Mouse (Mus musculus) limb, embryonic 10.5 days (tissue): ENCODE results near the gene Atp11a. TPM values are rescaled to one million over a fixed set of nuclear protein-coding genes. Genes with fewer than 3 reads are reported as not detected.

Source experiments
- DNase-seq: peaks from one replicate; pipeline ENCODE4 v3.0.0-alpha.2; 2017; ENCODE audit warnings: low spot score
- H3K27ac ChIP-seq: fragments of 300-500 bp; sonication (generic); 2 replicates; pipeline ENCODE4 v1.5.1; 2016; ENCODE audit warnings: mild to moderate bottlenecking
- H3K27me3 ChIP-seq: fragments of 300-500 bp; sonication (generic); 2 replicates; pipeline ENCODE4 v1.6.1; 2016; ENCODE audit warnings: low read depth, mild to moderate bottlenecking; ENCODE audit not compliant: poor library complexity, severe bottlenecking
- H3K36me3 ChIP-seq: fragments of 300-500 bp; sonication (generic); 2 replicates; pipeline ENCODE4 v1.6.1; 2016; ENCODE audit warnings: mild to moderate bottlenecking, moderate library complexity
- H3K4me1 ChIP-seq: fragments of 300-500 bp; sonication (generic); 2 replicates; pipeline ENCODE4 v1.6.1; 2016
- H3K4me3 ChIP-seq: fragments of 300-500 bp; sonication (generic); 2 replicates; pipeline ENCODE4 v1.5.1; 2016; ENCODE audit warnings: mild to moderate bottlenecking, moderate library complexity
- H3K9me3 ChIP-seq: fragments of 300-500 bp; sonication (generic); replicated peaks from 2 replicates; pipeline ENCODE4 v1.6.1; 2016; ENCODE audit warnings: mild to moderate bottlenecking
- WGBS: fragments of 180-500 bp; shearing (Covaris S2); methylation state at CpG from one replicate; pipeline ENCODE4 v1.1.7; 2016; 5-methylcytosine and 5-hydroxymethylcytosine counted together
- polyA plus RNA-seq: library from polyadenylated mRNA; unstranded; fragments of >200 nt; fragmentation: Nextera tagmentation; extraction: Ambion mirVana; gene quantifications from 2 replicates; pipeline ENCODE4 v1.2.1, GENCODE M21; 2016

The Atp11a gene
- polyA plus RNA-seq, 1 experiment from 2014 or later: 10.8 TPM

DNA sequence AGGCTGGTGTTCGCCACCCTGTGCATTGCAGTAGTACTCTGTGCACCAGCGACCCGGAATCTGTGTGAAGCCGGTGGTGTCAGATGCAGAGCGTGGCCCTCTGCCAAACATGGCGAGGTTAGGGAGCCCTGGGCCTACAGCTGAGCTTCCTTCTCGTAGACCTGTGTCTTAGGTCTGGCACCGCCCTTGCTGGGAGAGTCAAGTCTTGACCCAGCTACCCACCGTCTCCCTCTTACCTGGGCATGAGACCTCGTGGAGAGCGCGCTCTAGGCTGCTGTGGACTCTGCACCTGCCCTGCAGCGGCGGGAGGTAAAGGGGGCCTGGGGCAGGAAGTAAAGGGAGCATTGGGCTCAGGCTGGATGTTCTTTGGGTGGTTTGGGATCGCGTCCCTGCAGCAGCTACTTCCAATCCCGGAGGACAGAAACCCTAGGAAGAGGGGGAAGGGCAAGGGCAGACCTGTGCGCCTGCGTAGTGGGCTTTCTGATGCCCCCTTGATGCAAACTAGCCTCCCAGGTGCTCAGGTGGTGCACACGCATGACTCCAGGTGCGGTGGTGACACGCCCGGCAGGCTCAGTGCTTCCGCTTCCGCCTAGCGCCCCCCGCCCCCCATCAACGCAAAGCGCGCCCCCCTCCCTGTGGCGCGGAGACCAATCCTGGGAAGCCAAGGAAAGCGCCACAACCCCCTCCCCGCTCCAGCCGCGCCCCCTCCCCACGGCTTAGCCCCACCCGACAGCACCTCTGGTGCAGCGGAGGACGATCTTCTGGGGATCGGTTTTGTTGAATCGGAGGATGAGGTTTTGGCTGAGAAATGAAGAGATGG, 158.6 kb downstream of the Atp11a start:
- peak overlapping the region; percentile 68 for H3K4me3 ChIP-seq
- no peaks in the 10 kb centered on the region for H3K9me3 ChIP-seq
- H3K27ac ChIP-seq: peak overlapping the region; percentile 81
- WGBS: 17% methylated on average over 42 of the region's 42 CpGs
- peaks cover 11% of the 10 kb centered on the region; the same call in 1 of the 2 replicates for H3K27me3 ChIP-seq
- H3K4me1 ChIP-seq: peaks cover 32% of the 10 kb centered on the region
- peak; percentile 79 for DNase-seq
- H3K36me3 ChIP-seq: peaks cover 9% of the 10 kb centered on the region; the same call in 1 of the 2 replicates

DNA sequence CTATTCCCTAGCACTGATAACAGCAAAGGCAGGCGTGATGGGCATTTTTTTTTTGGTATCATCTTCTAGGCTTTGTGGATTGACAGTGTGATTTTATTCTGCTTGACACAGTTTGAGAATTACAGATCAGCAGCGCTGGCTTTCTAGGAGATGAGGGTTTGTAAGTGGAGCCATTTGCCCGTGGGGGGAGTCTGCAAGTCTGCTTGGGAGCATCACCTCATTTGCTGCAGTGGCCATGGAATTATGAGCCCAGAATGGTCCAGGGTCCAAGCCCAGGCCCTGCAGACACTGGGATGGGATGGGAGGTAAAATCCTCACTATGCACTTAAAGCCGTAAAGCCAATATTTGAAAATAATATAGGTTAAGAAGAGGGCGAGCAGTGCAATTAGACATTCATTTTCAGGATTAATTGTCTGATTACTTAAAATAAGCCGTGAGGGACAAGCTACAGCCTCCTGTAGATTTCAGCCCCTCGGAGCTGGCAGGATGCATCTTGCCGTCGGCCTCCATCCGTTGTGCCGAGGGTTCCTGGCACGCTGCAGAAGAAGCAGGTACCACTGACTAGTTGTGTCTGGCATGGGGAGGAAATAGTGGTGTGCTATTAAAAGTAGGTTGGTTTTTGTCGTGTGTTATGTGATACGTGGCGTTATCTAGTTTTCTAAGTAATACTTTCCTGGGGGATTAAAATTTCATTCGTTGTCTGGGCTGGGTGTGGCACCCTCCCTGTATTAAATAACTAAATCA, 159.5 kb downstream of the Atp11a start:
- Histone ChIP-seq H3K4me3 (peak overlapping the region; percentile 68), H3K36me3 (peaks cover 9% of the 10 kb centered on the region; the same call in 1 of the 2 replicates), H3K9me3 (no peaks in the 10 kb centered on the region), H3K27me3 (peaks cover 11% of the 10 kb centered on the region; the same call in 1 of the 2 replicates), H3K4me1 (peaks cover 30% of the 10 kb centered on the region), H3K27ac (0 out of 2 replicates have a peak overlapping the region, but pooled peaks have one; percentile 81)
- DNase-seq: no peak
- WGBS: 77% methylated on average over 16 of the region's 16 CpGs

DNA sequence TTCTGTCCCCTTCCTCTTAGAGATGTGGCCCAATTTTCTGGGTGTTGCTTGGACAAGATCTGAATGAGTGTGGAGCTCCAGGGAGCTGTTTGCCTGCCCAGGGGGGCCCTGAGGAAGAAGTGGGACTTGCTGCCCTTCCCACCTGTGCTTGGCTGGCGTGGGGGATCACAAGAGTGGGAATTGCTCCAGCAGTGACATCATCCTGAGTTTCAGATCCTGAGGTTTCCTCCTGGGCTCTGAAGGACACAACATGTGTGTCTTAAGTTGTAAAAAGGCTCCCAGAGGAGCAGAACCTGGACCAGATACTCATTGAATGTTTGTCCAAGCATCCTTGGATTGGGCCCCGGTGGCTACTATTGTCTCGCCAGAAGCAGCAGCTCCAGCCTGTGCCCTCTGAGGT, 160.2 kb downstream of the Atp11a start:
- Histone ChIP-seq H3K9me3 (no peaks in the 10 kb centered on the region), H3K27me3 (peaks cover 11% of the 10 kb centered on the region; the same call in 1 of the 2 replicates), H3K27ac (no peak overlapping the region), H3K4me3 (no peak overlapping the region), H3K4me1 (peaks cover 23% of the 10 kb centered on the region), H3K36me3 (peaks cover 9% of the 10 kb centered on the region; the same call in 1 of the 2 replicates)
- 89% methylated on average over 3 of the region's 3 CpGs for WGBS
- no peak for DNase-seq

DNA sequence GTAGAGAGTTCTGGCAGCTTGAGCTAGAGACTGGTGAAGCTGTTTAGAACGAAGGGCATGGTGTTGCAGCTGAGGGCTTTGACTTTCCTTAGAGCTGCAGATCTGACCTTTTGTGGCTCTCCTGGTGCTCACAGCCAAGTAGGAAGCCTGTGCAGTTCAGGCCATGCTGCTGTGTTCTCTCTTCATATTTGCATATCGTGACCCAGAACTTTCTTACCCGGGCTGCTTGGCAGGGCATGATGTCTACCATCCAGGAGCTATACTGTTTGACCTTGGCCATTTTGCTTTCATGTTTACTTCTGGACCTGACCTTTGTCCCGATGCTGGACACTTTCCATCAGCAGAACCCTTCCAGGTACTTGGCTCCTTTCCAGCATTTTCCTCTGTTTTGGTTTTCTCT, 161.0 kb downstream of the Atp11a start:
- Histone ChIP-seq H3K27me3 (peaks cover 11% of the 10 kb centered on the region; the same call in 1 of the 2 replicates), H3K27ac (no peak overlapping the region)
- 89% methylated on average over 4 of the region's 4 CpGs for WGBS

More for the DNA sequence above, 161.0 kb downstream of the Atp11a start:
- Histone ChIP-seq H3K36me3 (peaks cover 6% of the 10 kb centered on the region; the same call in 1 of the 2 replicates), H3K4me1 (peaks cover 16% of the 10 kb centered on the region), H3K9me3 (no peaks in the 10 kb centered on the region), H3K4me3 (no peak overlapping the region)
- DNase-seq: no peak

Other genes starting within 250 kb of the Atp11a start
- gene Spaca7, start 184.0 kb upstream of the Atp11a start, polyA plus RNA-seq: not detected in 2 replicates
- gene Tubgcp3, start 84.8 kb upstream of the Atp11a start, polyA plus RNA-seq: 49.6 and 53.9 TPM in 2 replicates
- 5.7 and 10.3 TPM in 2 replicates for gene Mcf2l, start 116.8 kb downstream of the Atp11a start, polyA plus RNA-seq